Mouse (Mus musculus): ENCODE data around the gene Rab42.
A peak's percentile ranks its signal among the peaks of the same experiment; 100 is the strongest.

Gene Rab42

DNA sequence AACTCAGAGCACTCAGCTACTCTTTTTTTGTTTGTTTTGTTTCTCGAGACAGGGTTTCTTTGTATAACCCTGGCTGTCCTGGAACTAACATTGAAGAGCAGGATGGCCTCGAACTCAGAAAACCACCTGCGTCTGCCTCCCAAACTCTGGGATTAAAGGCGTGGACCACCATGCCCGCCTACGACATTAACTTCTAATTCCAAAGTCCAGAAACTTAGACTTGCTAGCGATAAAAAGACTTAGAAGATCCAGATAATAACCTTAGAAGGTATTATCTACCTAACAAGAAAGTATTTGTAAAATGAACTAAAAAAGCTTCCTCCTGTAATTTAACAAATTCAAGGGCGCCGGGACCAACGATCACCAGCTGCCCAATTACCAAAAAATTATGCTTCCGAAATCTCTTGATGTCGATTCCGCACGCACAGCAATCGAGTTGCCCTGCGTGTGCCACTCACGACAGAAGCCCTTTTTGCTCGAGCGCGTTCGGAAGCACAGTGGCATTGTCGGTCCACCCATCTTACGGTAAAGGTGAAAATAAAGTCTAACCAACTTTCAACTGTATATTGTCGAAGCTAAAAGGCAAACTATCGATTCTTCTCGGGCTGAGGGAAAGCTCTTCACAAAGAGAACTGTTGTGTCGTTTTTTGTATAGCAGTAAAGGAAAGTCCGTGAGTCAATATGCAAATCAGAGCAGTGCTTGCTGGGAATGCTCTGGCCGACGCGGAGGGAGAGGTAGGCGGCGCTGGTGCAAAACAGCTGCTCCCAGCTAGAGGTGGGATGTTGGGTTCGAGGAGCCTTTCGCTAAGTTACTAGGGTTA, 33.2 kb downstream of the Rab42 start:
- peak; percentile 91 for DNase-seq (ENCODE audit: low spot score)

DNA sequence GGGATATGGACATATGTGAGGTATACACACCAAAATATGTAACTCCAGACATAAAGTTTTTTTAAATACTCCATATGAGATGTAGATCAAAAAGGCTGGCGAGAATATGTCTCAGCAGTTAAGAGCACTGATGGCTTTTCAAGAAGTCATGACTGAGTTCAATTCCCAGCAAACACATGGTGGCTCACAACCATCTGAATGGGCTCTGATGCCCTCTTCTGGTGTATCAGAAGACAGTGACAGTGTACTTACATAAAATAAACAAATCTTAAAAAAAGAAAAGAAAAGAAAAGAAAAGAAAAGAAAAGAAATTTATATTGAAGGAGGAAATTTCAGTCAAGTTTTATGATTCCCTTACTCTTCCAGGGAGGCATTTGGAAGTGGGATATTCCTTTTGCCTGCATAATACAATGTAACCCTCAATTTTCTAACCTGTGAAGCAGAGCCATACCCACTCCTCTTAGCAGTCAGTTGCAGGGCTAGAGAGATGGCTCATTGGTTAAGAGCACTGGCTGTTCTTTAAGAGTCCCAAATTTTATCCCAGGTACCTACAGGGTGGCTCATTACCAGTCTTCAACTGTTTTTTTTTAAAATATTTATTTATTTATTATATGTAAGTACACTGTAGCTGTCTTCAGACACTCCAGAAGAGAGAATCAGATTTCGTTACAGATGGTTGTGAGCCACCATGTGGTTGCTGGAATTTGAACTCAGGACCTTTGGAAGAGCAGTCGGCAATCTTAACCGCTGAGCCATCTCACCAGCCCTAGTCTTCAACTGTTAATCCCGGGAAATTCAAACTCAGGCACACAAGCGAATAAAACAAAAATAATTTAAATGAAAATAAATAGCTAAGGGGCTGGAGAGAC, 34.1 kb downstream of the Rab42 start:
- DNase-seq (ENCODE audit: low spot score), result peak; percentile 58

DNA sequence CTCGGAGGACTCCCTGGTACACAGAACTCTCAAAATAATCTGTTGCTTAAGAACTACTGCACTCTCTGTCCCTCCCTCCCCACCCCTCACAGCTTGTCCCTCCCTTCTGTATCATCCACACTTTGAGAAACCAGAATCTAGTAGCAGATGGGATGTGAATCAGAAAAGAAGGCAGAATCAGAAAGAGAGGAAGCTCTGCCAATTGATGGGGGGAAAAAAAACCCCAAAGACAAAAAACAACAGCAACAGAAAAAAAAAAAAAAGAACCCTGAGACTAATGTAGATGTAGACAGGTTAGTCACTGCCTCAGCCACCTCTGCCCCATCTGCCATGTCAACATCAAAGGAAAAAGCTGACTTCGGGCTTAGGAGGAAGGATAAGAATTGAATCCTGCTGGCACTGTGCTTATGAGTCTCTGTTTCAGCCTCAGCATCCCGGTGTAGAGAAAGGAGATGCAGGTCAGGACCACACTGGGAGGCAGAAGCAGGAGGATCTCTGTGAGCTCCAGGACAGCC, 36.3 kb downstream of the Rab42 start:
- no peak for DNase-seq (ENCODE audit: low spot score)

DNA sequence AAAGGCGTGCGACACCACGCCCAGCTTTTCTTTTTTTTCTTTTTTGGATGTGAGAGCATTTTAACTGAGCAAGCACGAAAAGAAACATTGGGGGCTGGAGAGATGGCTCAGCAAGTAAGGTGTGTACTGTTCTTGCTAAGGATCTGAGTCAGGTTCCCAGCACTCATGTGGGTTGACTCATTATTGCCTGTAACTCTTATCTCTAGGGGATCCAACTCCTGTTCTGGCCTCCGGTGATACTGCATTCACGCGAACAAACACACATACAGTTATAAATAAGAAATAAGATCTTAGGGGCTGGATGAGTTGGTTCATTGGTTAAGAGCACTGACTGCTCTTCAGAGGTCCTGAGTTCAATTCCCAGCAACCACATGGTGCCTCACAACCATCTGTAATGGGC, 39.9 kb downstream of the Rab42 start:
- no peak for DNase-seq (ENCODE audit: low spot score)

DNA sequence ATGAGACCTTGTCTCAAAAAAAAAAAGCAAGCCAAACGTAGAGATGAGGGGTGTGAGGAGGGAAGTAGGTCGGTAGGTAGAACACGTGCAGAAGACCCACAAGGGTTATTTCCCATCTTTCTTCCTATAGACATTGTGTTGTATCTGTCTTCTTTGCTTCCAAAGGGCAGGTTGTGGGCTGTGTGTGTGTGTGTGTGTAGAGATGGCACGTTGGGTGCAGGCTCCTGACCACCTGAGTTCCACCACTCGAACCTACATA, 40.9 kb downstream of the Rab42 start:
- DNase-seq (ENCODE audit: low spot score), result no peak

DNA sequence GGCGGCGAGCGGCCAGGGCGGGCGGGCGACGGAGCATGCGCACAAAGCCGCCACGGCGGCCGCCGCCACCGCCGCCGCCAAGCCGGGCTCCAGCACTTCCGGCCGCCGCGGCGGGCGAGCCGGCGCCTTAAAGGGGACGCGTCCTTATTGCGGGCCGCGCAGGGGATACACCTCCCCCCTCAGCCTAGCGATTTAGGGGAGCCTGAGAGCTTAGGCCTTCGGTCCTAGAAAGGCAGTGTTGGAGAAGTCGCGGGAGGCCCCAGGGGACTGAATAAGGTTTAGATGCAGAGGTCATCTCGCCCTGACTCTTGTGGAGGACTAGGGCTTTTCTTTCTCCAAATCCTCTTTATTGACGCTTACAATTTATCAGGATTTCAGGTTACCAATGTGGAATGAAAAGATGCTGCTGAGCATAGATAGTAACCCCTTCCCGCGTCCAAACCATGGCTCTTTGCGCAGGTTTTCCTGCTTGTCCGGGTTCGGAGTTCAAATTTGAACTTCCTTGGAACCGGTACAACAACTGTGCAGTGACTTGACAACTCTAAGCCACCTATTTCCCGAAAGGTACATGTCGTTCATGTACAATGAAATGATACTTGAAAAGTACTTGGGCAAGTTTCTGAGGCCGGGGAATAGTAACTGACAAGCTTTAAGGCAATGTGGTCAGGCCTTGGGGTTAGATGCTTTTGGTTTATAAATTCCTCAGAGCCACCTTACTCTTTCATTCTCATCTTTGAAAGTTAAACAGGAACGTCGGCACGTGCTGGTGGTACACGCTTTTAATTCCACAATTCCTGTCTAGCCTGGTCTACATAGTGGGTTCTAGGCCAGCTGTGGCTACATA, 41.4 kb downstream of the Rab42 start, which contains the start of gene Gmeb1:
Gmeb1 (minus strand) TSS at position 89 of the 844 bp plus-strand sequence.
- peak; percentile 67 for DNase-seq (ENCODE audit: low spot score)

DNA sequence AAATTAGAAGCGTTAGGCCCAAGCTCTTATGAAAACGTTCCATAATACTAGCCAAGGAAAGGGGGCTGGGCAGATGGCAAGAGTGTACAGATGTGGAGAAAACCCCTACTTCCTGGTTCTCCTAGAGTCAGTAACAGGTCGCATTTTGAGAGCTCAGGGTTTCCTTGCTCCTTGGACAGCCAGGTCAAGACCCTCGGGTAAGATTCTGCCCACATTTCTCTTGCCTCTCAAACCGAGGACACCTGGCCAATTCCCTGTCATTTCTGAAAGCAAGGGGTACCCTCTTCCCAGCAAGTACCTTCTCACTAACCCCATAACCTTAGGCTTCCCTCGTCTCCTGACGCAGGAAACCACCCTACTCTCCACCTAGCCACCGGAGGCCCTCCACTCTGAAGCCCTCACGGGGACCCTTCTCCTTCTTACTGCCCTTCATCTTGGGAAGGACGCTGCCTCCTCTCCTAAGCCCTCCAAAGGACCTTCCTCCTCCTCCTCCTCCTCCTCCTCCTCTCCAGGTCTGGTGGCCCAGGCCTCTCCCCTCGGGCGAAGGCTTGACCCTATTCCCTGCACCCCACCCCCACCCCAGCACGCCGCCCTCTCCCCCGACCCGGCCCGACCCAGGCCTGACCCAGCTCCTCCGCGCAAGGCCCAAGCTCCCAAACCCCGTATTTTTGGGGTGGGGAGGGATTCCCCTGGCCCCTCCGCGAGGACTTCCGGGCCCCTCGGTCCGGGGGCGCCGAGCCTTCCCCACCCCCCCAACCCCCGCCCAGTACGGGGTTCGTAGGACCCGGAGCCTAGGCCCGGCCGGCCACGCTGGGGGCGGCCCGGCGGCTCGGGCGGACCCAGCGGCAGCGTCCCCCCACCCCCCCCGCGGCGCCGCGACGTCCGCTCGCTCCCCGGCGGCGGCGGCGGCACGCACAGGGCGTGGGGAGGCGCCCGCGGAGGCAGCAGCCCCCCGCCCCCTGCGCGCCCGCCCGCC, 42.5 kb downstream of the Rab42 start:
- peak; percentile 62 for DNase-seq (ENCODE audit: low spot score)

DNA sequence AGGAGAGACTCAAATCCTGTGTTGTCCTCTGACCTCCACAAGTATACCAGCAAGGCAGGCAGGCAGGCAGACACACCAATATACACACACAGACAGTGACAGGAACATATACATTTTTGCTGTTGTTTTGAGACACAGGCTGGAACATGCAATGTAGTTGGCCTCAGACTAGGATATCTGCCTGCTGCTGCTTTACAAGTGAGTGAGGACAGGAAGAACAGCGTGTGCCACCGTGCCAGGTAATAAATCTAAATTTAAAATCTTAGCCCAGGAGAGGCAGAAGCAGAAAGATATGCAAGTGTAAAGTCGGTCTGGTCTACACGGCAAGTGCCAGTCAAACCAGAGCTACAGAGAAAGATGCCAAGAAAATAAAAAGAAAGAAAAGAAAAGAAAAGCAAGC, 43.9 kb downstream of the Rab42 start:
- no peak for DNase-seq (ENCODE audit: low spot score)

DNA sequence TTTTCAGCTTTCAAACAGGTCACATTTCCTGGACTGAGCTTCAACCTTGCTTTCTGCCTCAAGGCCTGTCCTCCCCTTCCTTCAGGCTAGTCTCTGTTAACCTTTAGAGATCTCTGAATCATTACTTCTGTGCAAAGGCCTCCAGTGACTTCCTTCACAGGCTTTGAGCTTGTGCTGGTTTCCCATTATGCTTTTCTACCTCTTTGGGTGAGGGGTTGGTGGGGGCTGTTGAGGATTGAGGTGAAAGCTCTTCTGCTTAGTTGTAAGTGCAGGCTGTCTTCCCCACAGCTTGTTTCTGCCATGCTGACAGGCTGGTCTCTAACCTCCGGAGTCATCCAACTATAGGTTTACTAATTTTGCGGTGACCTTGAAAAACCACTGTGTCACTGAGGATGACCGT, 46.8 kb downstream of the Rab42 start:
- DNase-seq (ENCODE audit: low spot score), result no peak

DNA sequence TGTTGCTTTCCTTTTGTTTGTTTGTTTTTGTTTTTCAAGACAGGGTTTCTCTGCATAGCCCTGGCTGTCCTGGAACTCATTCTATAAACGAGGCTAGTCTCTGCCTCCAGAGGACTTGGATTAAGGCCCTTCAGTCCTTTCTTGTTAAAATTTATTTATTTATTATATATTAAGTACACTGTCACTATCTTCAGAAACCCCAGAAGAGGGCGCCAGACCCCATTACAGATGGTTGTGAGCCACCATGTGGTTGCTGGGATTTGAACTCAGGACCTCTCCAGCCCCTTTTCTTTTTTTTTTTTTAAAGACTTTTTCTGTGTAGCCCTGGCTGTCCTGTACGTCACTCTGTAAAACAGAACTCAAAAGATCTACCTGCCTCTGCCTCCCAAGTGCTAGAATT, 48.2 kb downstream of the Rab42 start:
- DNase-seq (ENCODE audit: low spot score), result no peak

DNA sequence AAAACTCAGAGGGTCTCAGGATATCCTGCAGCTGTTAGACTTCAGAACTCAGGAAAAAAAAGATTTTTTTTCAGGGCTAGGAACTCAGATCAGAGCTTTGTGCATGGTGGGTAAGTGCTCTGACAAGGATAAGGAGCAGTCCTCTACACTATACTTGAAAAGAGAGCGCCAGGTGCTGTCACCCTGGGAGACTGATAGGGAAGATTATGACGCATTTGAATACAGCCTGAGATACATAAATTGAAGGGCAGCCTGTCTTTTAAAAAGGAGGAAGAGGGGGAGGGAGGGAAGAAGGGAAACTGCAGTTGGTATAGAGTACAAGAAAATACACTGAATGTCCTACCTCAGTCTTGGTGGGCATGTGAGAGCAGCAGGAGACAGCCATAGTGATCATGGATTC, 49.6 kb downstream of the Rab42 start:
- no peak for DNase-seq (ENCODE audit: low spot score)

DNA sequence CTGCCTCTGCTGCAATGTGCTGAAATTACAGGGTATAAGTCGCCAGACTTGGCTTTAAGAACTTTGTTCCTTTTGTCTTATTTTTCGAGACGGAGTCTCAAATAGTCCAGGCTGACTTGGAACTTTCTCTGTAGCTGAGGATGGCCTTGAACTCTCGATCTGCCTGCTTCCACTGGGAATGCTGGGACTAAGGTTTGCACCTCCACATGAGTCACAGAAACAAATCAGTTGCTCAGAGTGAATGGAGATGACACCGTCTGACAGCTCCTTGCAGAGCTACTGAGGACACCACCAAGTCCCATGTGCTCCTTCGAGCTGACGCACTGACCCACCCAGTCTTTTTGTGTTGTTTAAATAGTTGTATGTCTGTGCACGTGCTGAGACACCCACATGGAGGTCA, 50.1 kb downstream of the Rab42 start:
- DNase-seq (ENCODE audit: low spot score), result no peak

Measured in adipocyte (in vitro differentiated cells).